Mouse (Mus musculus) kidney, embryonic 16.5 days (tissue): Measurements from ENCODE around the gene Pex12. TPM values are rescaled to one million over a fixed set of nuclear protein-coding genes. Genes with fewer than 3 reads are reported as not detected.

ENCODE experiments used
- ATAC-seq: fragments of 200-750 bp; cut with Nextera tagmentation; 2 replicates; pipeline ENCODE4 v1.8.0; 2017; ENCODE audit warnings: moderate TSS enrichment; ENCODE audit not compliant: low FRiP score, low TSS enrichment
- H3K27ac ChIP-seq: fragments of 300-500 bp; sonication (generic); 2 replicates; pipeline ENCODE4 v1.5.1; 2014; ENCODE audit warnings: low read length
- H3K27me3 ChIP-seq: fragments of 300-500 bp; sonication (generic); 2 replicates; pipeline ENCODE4 v1.6.1; 2014; ENCODE audit warnings: low read length, control low read depth, mixed read lengths; ENCODE audit not compliant: insufficient read depth
- H3K36me3 ChIP-seq: fragments of 300-500 bp; sonication (generic); 2 replicates; pipeline ENCODE4 v1.6.1; 2014; ENCODE audit warnings: low read length, control low read depth, mixed read lengths; ENCODE audit not compliant: insufficient read depth
- H3K4me1 ChIP-seq: fragments of 300-500 bp; sonication (generic); 2 replicates; pipeline ENCODE4 v1.6.1; 2014; ENCODE audit warnings: low read length, control low read depth, mixed read lengths; ENCODE audit not compliant: insufficient read depth
- H3K4me2 ChIP-seq: fragments of 300-500 bp; sonication (generic); replicated peaks from 2 replicates; pipeline ENCODE4 v1.6.1; 2014; ENCODE audit warnings: low read depth, low read length
- H3K4me3 ChIP-seq: fragments of 300-500 bp; sonication (generic); 2 replicates; pipeline ENCODE4 v1.5.1; 2014; ENCODE audit warnings: mild to moderate bottlenecking, low read length
- H3K9ac ChIP-seq: fragments of 300-500 bp; sonication (generic); replicated peaks from 2 replicates; pipeline ENCODE4 v1.6.1; 2014; ENCODE audit warnings: low read length
- H3K9me3 ChIP-seq: fragments of 300-500 bp; sonication (generic); 2 replicates; pipeline ENCODE4 v1.6.1; 2016; ENCODE audit warnings: low read length, control low read depth
- WGBS: fragments of 180-500 bp; shearing (Covaris S2); extraction: QIAGEN DNeasy Blood & Tissue Kit; methylation state at CpG from one replicate; pipeline ENCODE4 v1.1.7; 2014; 5-methylcytosine and 5-hydroxymethylcytosine counted together
- polyA plus RNA-seq: library from polyadenylated mRNA; unstranded; fragments of >200 nt; fragmentation: Nextera tagmentation; extraction: Ambion mirVana; gene quantifications from 2 replicates; pipeline ENCODE4 v1.2.1, GENCODE M21; 2015

The Pex12 gene
- polyA plus RNA-seq, 1 experiment from 2014 or later: 14.0 TPM

- no peaks in the 10 kb centered on the region for H3K36me3 ChIP-seq
- peak overlapping the region; percentile 84 for H3K4me3 ChIP-seq
- no peaks in the 10 kb centered on the region for H3K27me3 ChIP-seq
- 16% methylated on average over 5 of the region's 5 CpGs for WGBS
- H3K4me1 ChIP-seq: peaks cover 26% of the 10 kb centered on the region
- peak overlapping the region; percentile 78 for H3K4me2 ChIP-seq
- H3K27ac ChIP-seq: no peak overlapping the region
- H3K9ac ChIP-seq: no peak overlapping the region
- H3K9me3 ChIP-seq: no peaks in the 10 kb centered on the region
- ATAC-seq: peak; percentile 33; the same call in 1 of the 2 replicates
Observed at GRCm38 (mm10) chr11:83303751-83304150, 1.4 kb upstream of the Pex12 start.

- Histone ChIP-seq H3K27me3 (no peaks in the 10 kb centered on the region), H3K4me1 (peaks cover 33% of the 10 kb centered on the region), H3K36me3 (no peaks in the 10 kb centered on the region), H3K4me2 (peak overlapping the region; percentile 78), H3K27ac (peak overlapping the region; percentile 97), H3K4me3 (peak overlapping the region; percentile 84), H3K9ac (peak overlapping the region; percentile 87), H3K9me3 (no peaks in the 10 kb centered on the region)
- ATAC-seq: no peak
- WGBS: 7% methylated on average over 10 of the region's 10 CpGs
Observed at GRCm38 (mm10) chr11:83302124-83302523, 262 bp downstream of the Pex12 start.

GRCm38 (mm10) chr11:83301431-83301831 lies 955 bp downstream of the Pex12 start:
- WGBS: 64% methylated on average over 2 of the region's 2 CpGs
- Histone ChIP-seq H3K4me3 (no peak overlapping the region), H3K4me1 (peaks cover 31% of the 10 kb centered on the region), H3K4me2 (no peak overlapping the region), H3K9ac (no peak overlapping the region), H3K36me3 (peaks cover 4% of the 10 kb centered on the region; the same call in 1 of the 2 replicates), H3K9me3 (no peaks in the 10 kb centered on the region), H3K27me3 (no peaks in the 10 kb centered on the region), H3K27ac (no peak overlapping the region)
- ATAC-seq: no peak

GRCm38 (mm10) chr11:83299724-83300123 lies 2.7 kb downstream of the Pex12 start:
- Histone ChIP-seq H3K27ac (no peak overlapping the region), H3K27me3 (no peaks in the 10 kb centered on the region), H3K4me3 (no peak overlapping the region), H3K9me3 (no peaks in the 10 kb centered on the region), H3K9ac (no peak overlapping the region), H3K4me2 (no peak overlapping the region), H3K4me1 (peaks cover 23% of the 10 kb centered on the region), H3K36me3 (peaks cover 13% of the 10 kb centered on the region; the same call in 1 of the 2 replicates)
- WGBS: 92% methylated on average over 9 of the region's 9 CpGs
- ATAC-seq: no peak

- Histone ChIP-seq H3K27me3 (no peaks in the 10 kb centered on the region), H3K4me1 (peaks cover 19% of the 10 kb centered on the region), H3K4me2 (peak within 1 kb of the TSS; percentile 88), H3K36me3 (peaks cover 16% of the 10 kb centered on the region; the same call in 1 of the 2 replicates), H3K9me3 (no peaks in the 10 kb centered on the region), H3K4me3 (peak within 1 kb of the TSS; percentile 87), H3K27ac (peak within 1 kb of the TSS; percentile 92), H3K9ac (peak within 1 kb of the TSS; percentile 85)
- peak; percentile 93 for ATAC-seq
- 2% methylated on average over 56 of the region's 56 CpGs for WGBS
Observed at GRCm38 (mm10) chr11:83298225-83299195, 3.9 kb downstream of the Pex12 start, which contains the start of gene Ap2b1. TSS of gene Ap2b1 (plus strand) at chr11:83299024.

GRCm38 (mm10) chr11:83297816-83298215 lies 4.6 kb downstream of the Pex12 start:
- H3K9me3 ChIP-seq: no peaks in the 10 kb centered on the region
- WGBS: 77% methylated on average over 6 of the region's 6 CpGs
- H3K4me2 ChIP-seq: peak overlapping the region; percentile 88
- H3K27ac ChIP-seq: no peak overlapping the region
- no peaks in the 10 kb centered on the region for H3K27me3 ChIP-seq
- no peak for ATAC-seq
- peaks cover 25% of the 10 kb centered on the region for H3K4me1 ChIP-seq
- H3K9ac ChIP-seq: peak overlapping the region; percentile 85; the same call in 1 of the 2 replicates
- peak overlapping the region; percentile 87 for H3K4me3 ChIP-seq
- H3K36me3 ChIP-seq: peaks cover 16% of the 10 kb centered on the region; the same call in 1 of the 2 replicates

- H3K36me3 ChIP-seq: peaks cover 16% of the 10 kb centered on the region; the same call in 1 of the 2 replicates
- no peak overlapping the region for H3K9ac ChIP-seq
- H3K27me3 ChIP-seq: no peaks in the 10 kb centered on the region
- peaks cover 28% of the 10 kb centered on the region for H3K4me1 ChIP-seq
- WGBS: 96% methylated on average over 2 of the region's 2 CpGs
- H3K4me2 ChIP-seq: 0 out of 2 replicates have a peak overlapping the region, but pooled peaks have one; percentile 81
- no peak overlapping the region for H3K27ac ChIP-seq
- no peaks in the 10 kb centered on the region for H3K9me3 ChIP-seq
- H3K4me3 ChIP-seq: no peak overlapping the region
- no peak for ATAC-seq
Observed at GRCm38 (mm10) chr11:83294133-83294532, 8.3 kb downstream of the Pex12 start.

GRCm38 (mm10) chr11:83293182-83293581 lies 9.2 kb downstream of the Pex12 start:
- H3K4me3 ChIP-seq: peak overlapping the region; percentile 76

GRCm38 (mm10) chr11:83292251-83292587 lies 10.2 kb downstream of the Pex12 start:
- peak overlapping the region; percentile 76 for H3K4me3 ChIP-seq
- peaks cover 16% of the 10 kb centered on the region; the same call in 1 of the 2 replicates for H3K36me3 ChIP-seq
- H3K27ac ChIP-seq: peak overlapping the region; percentile 83
- peaks cover 22% of the 10 kb centered on the region for H3K4me1 ChIP-seq
- 0% methylated on average over 5 of the region's 5 CpGs for WGBS
- H3K9me3 ChIP-seq: no peaks in the 10 kb centered on the region
- no peaks in the 10 kb centered on the region for H3K27me3 ChIP-seq
- peak overlapping the region; percentile 81 for H3K4me2 ChIP-seq
- peak overlapping the region; percentile 82 for H3K9ac ChIP-seq
- ATAC-seq: no peak

More at GRCm38 (mm10) chr11:83293182-83293581, 9.2 kb downstream of the Pex12 start:
- H3K4me1 ChIP-seq: peaks cover 28% of the 10 kb centered on the region
- H3K4me2 ChIP-seq: peak overlapping the region; percentile 81
- no peaks in the 10 kb centered on the region for H3K9me3 ChIP-seq
- ATAC-seq: no peak
- peak overlapping the region; percentile 82; the same call in 1 of the 2 replicates for H3K9ac ChIP-seq
- no peaks in the 10 kb centered on the region for H3K27me3 ChIP-seq
- H3K36me3 ChIP-seq: peaks cover 16% of the 10 kb centered on the region; the same call in 1 of the 2 replicates
- 67% methylated on average over 1 of the region's 1 CpGs for WGBS
- H3K27ac ChIP-seq: no peak overlapping the region
